Mouse (Mus musculus) liver, postnatal 0 days (tissue): ENCODE measurements around the gene Slc25a22.

Experiments
- CTCF ChIP-seq: sonication (generic); IDR thresholded peaks from 2 replicates; pipeline ENCODE4 v1.5.1; 2016; ENCODE audit warnings: antibody characterized with exemption, low read depth
- EP300 ChIP-seq: IDR thresholded peaks from 2 replicates; pipeline ENCODE4 v1.6.1; 2016; ENCODE audit warnings: antibody characterized with exemption, low read depth, mild to moderate bottlenecking

- TF ChIP-seq CTCF: peak; percentile 70
- TF ChIP-seq EP300: no peak
Observed at GRCm38 (mm10) chr7:141443081-141443821, 5.6 kb upstream of the Slc25a22 start.
